Mouse (Mus musculus): ENCODE data around the gene Olfr766-ps1. TPM values are rescaled to one million over a fixed set of nuclear protein-coding genes. Genes with fewer than 3 reads are reported as not detected.

Olfr766-ps1 gene
- polyA plus RNA-seq, 1 experiment from 2014 or later = not detected

GRCm38 (mm10) chr10:129026018-129026662 is 42.6 kb downstream of the Olfr766-ps1 start:
- Histone ChIP-seq H3K27ac (ENCODE audit: low read length) (no peak overlapping the region), H3K36me3 (ENCODE audit: control insufficient read depth, insufficient read depth, low read length) (no peaks in the 10 kb centered on the region), H3K27me3 (ENCODE audit: control insufficient read depth, insufficient read depth, low read length) (no peaks in the 10 kb centered on the region), H3K4me3 (replicated peaks; ENCODE audit: low read length) (no peak overlapping the region), H3K9me3 (replicated peaks; ENCODE audit: control insufficient read depth, low read length) (no peaks in the 10 kb centered on the region), H3K9ac (ENCODE audit: low read length) (no peak overlapping the region), H3K4me2 (ENCODE audit: low read depth, low read length) (no peak overlapping the region), H3K4me1 (ENCODE audit: control insufficient read depth, insufficient read depth, low read length) (no peaks in the 10 kb centered on the region)
- ATAC-seq (ENCODE audit: insufficient read depth, low FRiP score) = no peak
- 58% methylated on average over 3 of the region's 3 CpGs for WGBS

- Histone ChIP-seq H3K27ac (ENCODE audit: low read length) (no peak overlapping the region), H3K4me3 (replicated peaks; ENCODE audit: low read length) (no peak overlapping the region), H3K9ac (ENCODE audit: low read length) (no peak overlapping the region), H3K9me3 (replicated peaks; ENCODE audit: control insufficient read depth, low read length) (no peaks in the 10 kb centered on the region), H3K4me2 (ENCODE audit: low read depth, low read length) (no peak overlapping the region), H3K36me3 (ENCODE audit: control insufficient read depth, insufficient read depth, low read length) (no peaks in the 10 kb centered on the region), H3K27me3 (ENCODE audit: control insufficient read depth, insufficient read depth, low read length) (no peaks in the 10 kb centered on the region), H3K4me1 (ENCODE audit: control insufficient read depth, insufficient read depth, low read length) (no peaks in the 10 kb centered on the region)
- no peak for ATAC-seq (ENCODE audit: insufficient read depth, low FRiP score)
These were observed 45.5 kb downstream of the Olfr766-ps1 start for GRCm38 (mm10) chr10:129023319-129023718.

- ATAC-seq (ENCODE audit: insufficient read depth, low FRiP score) = no peak
- no peak overlapping the region for H3K27ac ChIP-seq (ENCODE audit: low read length)
- H3K4me3 ChIP-seq (replicated peaks; ENCODE audit: low read length) = no peak overlapping the region
- no peaks in the 10 kb centered on the region for H3K9me3 ChIP-seq (replicated peaks; ENCODE audit: control insufficient read depth, low read length)
- H3K36me3 ChIP-seq (ENCODE audit: control insufficient read depth, insufficient read depth, low read length) = no peaks in the 10 kb centered on the region
- H3K4me2 ChIP-seq (ENCODE audit: low read depth, low read length) = no peak overlapping the region
- no peaks in the 10 kb centered on the region for H3K27me3 ChIP-seq (ENCODE audit: control insufficient read depth, insufficient read depth, low read length)
- no peaks in the 10 kb centered on the region for H3K4me1 ChIP-seq (ENCODE audit: control insufficient read depth, insufficient read depth, low read length)
- no peak overlapping the region for H3K9ac ChIP-seq (ENCODE audit: low read length)
These were observed 54.3 kb downstream of the Olfr766-ps1 start for GRCm38 (mm10) chr10:129014477-129014876.

Other genes starting within 250 kb of the Olfr766-ps1 start
- 84.9 and 103 TPM in 2 replicates for gene Ormdl2, start 247.3 kb downstream of the Olfr766-ps1 start, polyA plus RNA-seq (2015; fragmentation: Nextera tagmentation; extraction: Ambion mirVana)
- 2.8 and 2.9 TPM in 2 replicates for gene Gdf11, start 177.3 kb downstream of the Olfr766-ps1 start, polyA plus RNA-seq (2015; fragmentation: Nextera tagmentation; extraction: Ambion mirVana)
- gene Cd63, start 168.0 kb downstream of the Olfr766-ps1 start, polyA plus RNA-seq (2015; fragmentation: Nextera tagmentation; extraction: Ambion mirVana) = 756 and 798 TPM in 2 replicates
- 16.6 and 18.7 TPM in 2 replicates for gene Rdh5, start 146.1 kb downstream of the Olfr766-ps1 start, polyA plus RNA-seq (2015; fragmentation: Nextera tagmentation; extraction: Ambion mirVana)
- 194 and 206 TPM in 2 replicates for gene Bloc1s1, start 144.9 kb downstream of the Olfr766-ps1 start, polyA plus RNA-seq (2015; fragmentation: Nextera tagmentation; extraction: Ambion mirVana)
- 7.9 and 12.4 TPM in 2 replicates for gene Itga7, start 135.2 kb downstream of the Olfr766-ps1 start, polyA plus RNA-seq (2015; fragmentation: Nextera tagmentation; extraction: Ambion mirVana)
- 3.4 and 3.6 TPM in 2 replicates for gene Mettl7b, start 108.0 kb downstream of the Olfr766-ps1 start, polyA plus RNA-seq (2015; fragmentation: Nextera tagmentation; extraction: Ambion mirVana)
- not detected in 2 replicates for gene Olfr9, start 79.5 kb downstream of the Olfr766-ps1 start, polyA plus RNA-seq (2015; fragmentation: Nextera tagmentation; extraction: Ambion mirVana)
- not detected in 2 replicates for gene Olfr763, start 58.2 kb downstream of the Olfr766-ps1 start, polyA plus RNA-seq (2015; fragmentation: Nextera tagmentation; extraction: Ambion mirVana)
- gene Olfr764-ps1, start 29.1 kb downstream of the Olfr766-ps1 start, polyA plus RNA-seq (2015; fragmentation: Nextera tagmentation; extraction: Ambion mirVana) = not detected in 2 replicates
- gene Olfr765, start 19.0 kb downstream of the Olfr766-ps1 start, polyA plus RNA-seq (2015; fragmentation: Nextera tagmentation; extraction: Ambion mirVana) = not detected in 2 replicates
- not detected in 2 replicates for gene Olfr767, start 13.9 kb upstream of the Olfr766-ps1 start, polyA plus RNA-seq (2015; fragmentation: Nextera tagmentation; extraction: Ambion mirVana)
- gene Olfr768, start 30.4 kb upstream of the Olfr766-ps1 start, polyA plus RNA-seq (2015; fragmentation: Nextera tagmentation; extraction: Ambion mirVana) = not detected in 2 replicates
- not detected in 2 replicates for gene Olfr769, start 48.9 kb upstream of the Olfr766-ps1 start, polyA plus RNA-seq (2015; fragmentation: Nextera tagmentation; extraction: Ambion mirVana)
- gene Olfr770, start 70.0 kb upstream of the Olfr766-ps1 start, polyA plus RNA-seq (2015; fragmentation: Nextera tagmentation; extraction: Ambion mirVana) = not detected in 2 replicates
- gene Olfr771, start 95.8 kb upstream of the Olfr766-ps1 start, polyA plus RNA-seq (2015; fragmentation: Nextera tagmentation; extraction: Ambion mirVana) = not detected in 2 replicates
- gene Olfr772, start 108.9 kb upstream of the Olfr766-ps1 start, polyA plus RNA-seq (2015; fragmentation: Nextera tagmentation; extraction: Ambion mirVana) = not detected in 2 replicates
- gene Olfr773, start 118.4 kb upstream of the Olfr766-ps1 start, polyA plus RNA-seq (2015; fragmentation: Nextera tagmentation; extraction: Ambion mirVana) = not detected in 2 replicates
- gene Olfr774, start 167.2 kb upstream of the Olfr766-ps1 start, polyA plus RNA-seq (2015; fragmentation: Nextera tagmentation; extraction: Ambion mirVana) = not detected in 2 replicates
- not detected in 2 replicates for gene Olfr775, start 179.4 kb upstream of the Olfr766-ps1 start, polyA plus RNA-seq (2015; fragmentation: Nextera tagmentation; extraction: Ambion mirVana)
- not detected in 2 replicates for gene Olfr776, start 190.2 kb upstream of the Olfr766-ps1 start, polyA plus RNA-seq (2015; fragmentation: Nextera tagmentation; extraction: Ambion mirVana)
- gene Olfr777, start 202.5 kb upstream of the Olfr766-ps1 start, polyA plus RNA-seq (2015; fragmentation: Nextera tagmentation; extraction: Ambion mirVana) = not detected in 2 replicates
- not detected in 2 replicates for gene Olfr780, start 249.1 kb upstream of the Olfr766-ps1 start, polyA plus RNA-seq (2015; fragmentation: Nextera tagmentation; extraction: Ambion mirVana)